Mouse (Mus musculus) left cerebral cortex, postnatal 4 days (tissue): Measurements from ENCODE around the gene Unc93b1. TPM values are rescaled to one million over a fixed set of nuclear protein-coding genes. Genes with fewer than 3 reads are reported as not detected.
A peak's percentile ranks its signal among the peaks of the same experiment; 100 is the strongest.
"Not testable (repeated sequence)": the region's sequence is repeated elsewhere in the genome, so short reads cannot be mapped to it uniquely, and the experiment has no call there.

Experiments used
- DNase-seq: peaks from one replicate; pipeline ENCODE4 v3.0.0-alpha.2; 2022
- intact Hi-C: fragments of 180-260 bp; cut with DNase I; formaldehyde crosslinking; loops from one replicate; pipeline ENCODE4 v1.15.1; 2025
- total RNA-seq, 2 experiments: library from RNA; stranded (reverse); gene quantifications; 2 replicates each; pipeline ENCODE4 v1.2.3; 2021

Gene Unc93b1
- total RNA-seq, 2 experiments from 2014 or later = 6.4 to 8.9 TPM

DNA sequence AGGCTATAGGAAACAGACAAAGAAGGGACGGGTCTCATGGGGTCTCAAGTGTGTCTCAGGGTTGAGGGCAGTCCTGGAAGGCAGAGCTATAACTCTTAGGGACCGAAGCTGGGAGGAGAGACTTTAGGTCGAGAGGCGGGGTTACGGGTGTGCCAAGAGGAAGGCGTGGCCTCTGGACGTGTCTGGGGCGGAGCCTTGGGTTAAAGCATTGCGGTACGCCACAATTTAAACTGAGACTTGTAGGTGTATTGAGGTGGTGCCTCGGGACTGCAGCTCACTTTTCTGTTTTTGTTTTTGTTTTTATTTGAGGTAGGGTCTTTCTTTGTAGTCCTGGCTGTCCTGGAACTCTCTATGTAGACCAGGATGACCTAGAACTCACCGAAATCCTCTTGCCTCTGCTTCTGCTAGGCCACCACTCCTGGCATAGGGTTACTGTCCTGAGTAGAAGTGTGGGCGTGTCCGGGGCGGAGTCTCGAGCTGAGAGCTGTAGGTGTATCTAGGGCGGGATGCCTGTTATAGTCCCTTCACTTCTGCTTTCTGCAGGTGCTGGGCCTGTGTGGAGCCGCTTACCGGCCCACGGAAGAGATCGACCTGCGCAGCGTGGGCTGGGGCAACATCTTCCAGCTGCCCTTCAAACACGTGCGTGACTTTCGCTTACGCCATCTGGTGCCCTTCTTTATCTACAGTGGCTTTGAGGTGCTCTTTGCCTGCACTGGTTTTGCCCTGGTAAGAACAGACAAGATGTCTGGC is 8.2 kb downstream of the Unc93b1 start:
- intact Hi-C loops = no loop called here
- no peak for DNase-seq

DNA sequence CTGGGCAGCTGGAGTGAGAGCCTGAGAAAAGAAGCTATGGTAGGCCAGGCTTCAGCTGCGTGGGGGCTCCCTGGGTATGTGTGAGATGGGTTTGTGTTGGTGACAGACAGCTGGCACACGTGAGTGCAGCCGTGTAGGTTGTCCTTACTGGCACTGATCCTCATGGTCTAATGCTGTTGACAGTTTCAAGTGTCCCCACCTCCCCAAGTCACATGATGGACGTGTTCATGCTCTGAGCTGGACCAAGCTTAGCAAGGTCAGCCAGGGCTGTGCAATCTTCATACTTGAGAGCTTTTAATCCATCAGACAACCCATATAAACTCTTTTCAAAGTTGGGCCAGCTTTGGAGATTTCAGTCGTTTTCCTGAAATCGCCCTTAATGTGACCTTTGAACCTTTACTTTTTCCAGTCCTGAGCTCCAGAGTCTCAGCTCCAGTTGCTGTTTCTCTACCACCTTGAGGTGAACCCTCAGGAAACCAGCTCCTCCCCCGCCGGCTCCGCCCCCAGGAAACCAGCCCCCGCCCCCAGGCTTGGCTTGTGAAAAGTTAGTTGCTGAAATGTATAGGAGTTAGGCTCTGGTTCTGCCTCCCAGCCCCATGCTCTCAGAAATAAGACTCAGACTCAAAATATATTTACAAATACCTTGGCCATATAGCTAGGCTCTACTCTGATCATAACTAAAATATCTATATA is 11.0 kb downstream of the Unc93b1 start:
- DNase-seq = no peak
- intact Hi-C loops = no loop called here

DNA sequence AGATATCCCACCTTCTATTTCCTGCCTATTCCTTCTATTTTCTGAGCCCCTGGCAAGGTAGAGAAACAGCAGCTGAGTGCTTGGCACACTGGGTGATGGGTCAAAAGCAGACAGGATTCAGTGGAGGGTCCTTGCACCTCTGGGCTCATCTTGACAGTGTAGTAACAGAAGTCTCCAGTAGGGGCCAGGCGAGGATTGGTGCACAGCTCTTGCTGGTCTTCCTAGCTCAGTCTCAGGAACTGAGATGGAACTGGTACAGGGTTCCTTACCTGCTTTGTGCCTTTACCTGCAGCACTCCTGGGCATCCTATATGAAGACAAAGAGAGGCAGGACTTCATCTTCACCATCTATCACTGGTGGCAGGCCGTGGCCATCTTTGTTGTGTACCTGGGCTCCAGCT is 11.7 kb downstream of the Unc93b1 start:
- intact Hi-C loops = no loop called here

DNA sequence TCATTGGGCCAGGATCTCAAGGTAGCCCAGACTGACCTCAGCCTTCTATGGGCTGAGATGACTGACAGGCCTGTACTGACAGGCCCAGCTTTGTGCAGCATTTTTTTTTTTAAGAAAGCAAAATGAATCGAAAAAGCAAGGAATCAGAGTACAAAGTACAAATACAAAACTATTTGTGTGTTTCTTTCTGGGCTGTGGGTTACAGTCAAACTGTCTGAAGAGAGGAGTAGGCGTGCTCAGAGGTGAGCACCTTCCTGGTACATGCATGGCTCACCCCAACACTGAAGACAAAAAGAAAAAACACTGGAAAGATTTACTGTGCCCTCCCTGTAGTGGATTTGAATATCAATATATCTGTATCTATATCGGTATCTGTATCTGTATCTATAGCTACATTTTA is 12.8 kb downstream of the Unc93b1 start:
- intact Hi-C loops = no loop called here
- no peak for DNase-seq

More for the DNA sequence above, 11.7 kb downstream of the Unc93b1 start:
- peak; percentile 71 for DNase-seq

DNA sequence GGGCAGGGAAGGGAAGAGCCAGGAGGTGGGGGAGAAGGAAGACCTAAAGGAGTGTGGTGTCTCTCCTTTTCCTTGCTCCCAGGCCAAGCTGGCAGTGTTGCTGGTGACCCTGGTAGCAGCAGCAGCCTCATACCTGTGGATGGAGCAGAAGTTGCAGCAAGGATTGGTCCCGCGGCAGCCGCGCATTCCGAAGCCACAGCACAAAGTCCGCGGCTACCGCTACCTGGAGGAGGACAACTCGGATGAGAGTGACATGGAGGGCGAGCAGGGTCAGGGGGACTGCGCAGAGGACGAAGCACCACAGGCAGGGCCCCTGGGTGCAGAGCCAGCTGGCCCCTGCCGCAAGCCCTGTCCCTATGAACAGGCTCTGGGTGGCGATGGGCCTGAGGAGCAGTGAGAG is 13.6 kb downstream of the Unc93b1 start:
- no peak for DNase-seq
- intact Hi-C loops = no loop called here

DNA sequence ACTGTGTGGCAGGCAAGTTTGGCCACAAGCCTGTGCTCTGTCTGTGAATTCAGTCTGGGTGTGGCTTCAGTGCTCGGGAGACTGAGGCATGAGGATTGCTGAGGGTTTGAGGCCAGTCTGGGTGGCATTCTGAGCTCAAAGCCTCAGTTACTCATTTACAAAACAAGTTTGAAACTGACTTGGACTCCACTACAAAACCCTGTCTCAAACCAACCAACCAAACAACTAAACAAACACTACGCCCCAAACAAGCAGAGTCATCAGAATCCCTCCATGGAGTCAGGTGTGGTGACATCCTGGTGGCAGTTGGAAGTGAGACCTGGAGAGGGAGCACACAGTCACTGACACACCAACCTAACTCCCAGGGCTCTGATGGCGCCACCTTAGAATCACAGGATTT is 15.3 kb downstream of the Unc93b1 start:
- no peak for DNase-seq
- intact Hi-C loops = loop anchor here (10.0 kb wide), 1 partner anchor 134 kb away; the partner anchor contains the start of gene Cabp2

DNA sequence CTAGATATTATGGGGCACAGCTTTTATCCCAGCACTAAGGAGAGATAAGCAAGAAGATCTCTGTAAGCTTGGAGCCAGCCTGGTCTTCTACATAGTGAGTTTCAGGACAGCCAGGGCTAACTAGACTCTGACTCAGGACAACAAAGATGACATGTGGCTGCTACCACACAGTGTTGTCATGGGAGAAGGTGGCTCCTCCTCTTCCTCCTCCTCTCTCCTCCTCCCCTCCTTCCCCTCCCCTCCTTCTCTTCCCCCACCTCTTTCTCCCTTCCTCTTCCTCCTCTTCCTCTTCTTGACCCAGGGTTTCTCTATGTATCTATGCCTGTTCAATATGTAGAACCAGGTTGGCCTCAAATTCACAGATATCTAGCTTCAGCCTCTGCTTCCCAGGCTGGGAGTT is 16.5 kb downstream of the Unc93b1 start:
- intact Hi-C loops = loop anchor here (10.0 kb wide), 1 partner anchor 133 kb away; the partner anchor contains the start of gene Cabp2
- no peak for DNase-seq

DNA sequence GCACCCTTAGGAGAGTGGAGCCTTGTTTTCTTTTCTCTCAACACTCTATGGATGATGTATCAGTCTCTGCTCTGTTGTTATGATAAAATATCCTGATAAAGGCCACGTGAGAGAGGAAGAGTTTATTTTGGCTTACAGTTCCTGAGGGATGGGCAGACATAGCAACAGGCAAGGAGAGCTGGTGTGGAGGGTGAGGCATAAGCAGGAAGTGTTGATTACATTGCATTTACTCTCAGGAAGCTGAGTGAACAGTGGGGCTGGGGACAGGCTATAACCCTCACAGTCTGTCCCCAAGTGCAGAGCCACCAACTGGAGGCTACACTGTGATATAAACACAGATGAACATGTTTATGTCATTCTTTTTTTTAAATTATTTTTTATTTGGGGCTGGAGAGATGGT is 17.1 kb downstream of the Unc93b1 start:
- no peak for DNase-seq
- intact Hi-C loops = loop anchor here (10.0 kb wide), 1 partner anchor 133 kb away; the partner anchor contains the start of gene Cabp2

DNA sequence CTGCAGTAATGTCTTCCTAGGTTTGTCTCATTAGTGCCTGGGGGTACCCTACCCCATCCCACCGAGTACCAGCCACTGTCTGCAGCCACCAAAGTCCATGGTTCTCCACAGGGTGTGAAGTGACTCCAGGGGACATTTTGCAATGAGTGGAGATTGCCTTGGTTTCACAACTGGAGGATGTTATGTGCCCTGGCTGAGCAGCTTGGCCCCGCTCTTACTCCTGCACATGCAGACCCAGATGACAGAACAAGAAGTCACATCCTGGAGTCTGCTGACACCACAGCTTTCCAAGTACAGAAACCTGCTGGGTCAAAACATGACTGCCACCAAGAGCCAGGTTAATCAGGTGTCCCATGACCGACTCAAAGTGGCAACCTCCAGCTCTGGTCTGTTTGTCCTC is 20.0 kb downstream of the Unc93b1 start:
- no peak for DNase-seq
- intact Hi-C loops = loop anchor here (10.0 kb wide), 1 partner anchor 130 kb away; the partner anchor contains the start of gene Cabp2

DNA sequence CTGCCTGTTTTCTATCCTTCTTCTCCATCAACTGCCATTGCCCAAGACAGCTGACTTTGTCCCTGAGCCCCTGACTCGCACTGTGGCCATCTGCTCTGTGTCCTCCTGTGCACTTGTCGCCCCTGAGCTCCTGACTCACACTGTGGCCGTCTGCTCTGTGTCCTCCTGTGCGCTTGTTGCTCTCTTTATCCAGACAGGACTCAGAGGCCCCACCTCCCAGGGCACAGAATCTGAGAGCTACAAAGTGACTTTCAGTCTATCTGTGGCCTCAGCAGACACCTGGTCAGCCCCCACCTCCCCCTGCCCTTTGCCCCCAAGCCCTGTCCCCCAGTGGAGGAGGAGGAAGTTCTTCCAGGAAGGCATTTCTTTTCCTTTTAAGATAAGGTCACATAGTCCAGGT is 20.8 kb downstream of the Unc93b1 start:
- intact Hi-C loops = loop anchor here (10.0 kb wide), 1 partner anchor 129 kb away; the partner anchor contains the start of gene Cabp2

DNA sequence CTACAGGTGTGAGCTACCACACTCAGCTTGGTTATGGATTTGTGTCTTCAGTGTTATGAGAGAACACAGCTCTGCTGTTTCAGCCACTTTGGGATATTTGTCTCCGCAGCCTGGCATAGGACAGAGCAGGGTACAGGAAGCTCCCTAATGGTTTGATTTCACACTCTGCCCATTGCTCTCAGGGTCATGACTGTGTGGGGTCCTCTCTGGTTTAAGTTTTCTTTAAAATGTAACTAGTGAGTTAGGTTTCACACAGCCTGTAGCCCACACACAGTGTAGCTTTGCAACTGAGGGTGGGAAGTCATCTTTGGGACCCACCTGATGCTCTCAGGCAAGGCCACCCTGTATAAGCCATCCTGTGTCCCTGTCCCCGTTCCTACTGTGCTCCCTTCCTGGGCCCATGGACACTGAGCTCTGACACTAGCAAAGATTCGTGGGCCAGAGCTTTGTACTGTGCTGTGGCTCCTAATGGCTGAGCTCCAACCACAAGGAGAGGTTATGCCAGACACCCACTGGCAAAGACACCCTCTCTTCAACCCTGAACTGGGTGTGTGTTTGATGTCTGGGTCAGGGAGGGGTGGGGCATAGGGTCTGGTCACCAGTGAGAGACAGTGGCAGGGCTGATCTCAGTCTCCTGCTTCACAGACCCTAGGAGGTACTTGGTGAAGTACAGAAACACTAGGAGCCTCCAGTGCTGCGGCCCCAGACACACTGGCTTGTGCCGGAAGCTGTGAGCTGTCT is 22.5 kb downstream of the Unc93b1 start:
- DNase-seq = not testable (repeated sequence)
- intact Hi-C loops = loop anchor here (10.0 kb wide), 1 partner anchor 127 kb away; the partner anchor contains the start of gene Cabp2

More for the DNA sequence above, 20.8 kb downstream of the Unc93b1 start:
- DNase-seq = no peak

DNA sequence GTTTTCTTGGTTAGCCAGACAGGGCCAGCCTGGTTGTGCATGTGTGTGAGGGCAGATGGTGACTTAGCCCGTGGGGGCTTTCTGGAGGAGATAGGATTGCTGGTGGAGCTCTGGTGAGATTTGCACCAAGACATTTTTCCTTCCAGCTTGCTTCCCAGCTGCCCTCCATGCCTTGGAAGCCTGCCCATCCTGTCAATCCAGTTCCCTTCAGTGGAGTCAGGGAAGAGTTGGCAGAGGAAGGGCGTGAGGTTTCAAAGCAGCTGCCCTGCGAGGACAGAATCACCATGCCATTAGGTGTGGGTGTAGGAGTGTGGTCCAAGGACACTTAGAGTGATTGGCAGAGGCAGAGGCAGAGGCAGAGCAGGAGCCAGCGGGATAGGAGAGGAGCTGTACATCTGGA is 23.5 kb downstream of the Unc93b1 start, which contains the start of gene Aldh3b3:
Aldh3b3 (plus strand) TSS at position 176 of the 400 bp plus-strand sequence.
- intact Hi-C loops = loop anchor here (10.0 kb wide), 1 partner anchor 126 kb away; the partner anchor contains the start of gene Cabp2
- DNase-seq = peak; percentile 73

DNA sequence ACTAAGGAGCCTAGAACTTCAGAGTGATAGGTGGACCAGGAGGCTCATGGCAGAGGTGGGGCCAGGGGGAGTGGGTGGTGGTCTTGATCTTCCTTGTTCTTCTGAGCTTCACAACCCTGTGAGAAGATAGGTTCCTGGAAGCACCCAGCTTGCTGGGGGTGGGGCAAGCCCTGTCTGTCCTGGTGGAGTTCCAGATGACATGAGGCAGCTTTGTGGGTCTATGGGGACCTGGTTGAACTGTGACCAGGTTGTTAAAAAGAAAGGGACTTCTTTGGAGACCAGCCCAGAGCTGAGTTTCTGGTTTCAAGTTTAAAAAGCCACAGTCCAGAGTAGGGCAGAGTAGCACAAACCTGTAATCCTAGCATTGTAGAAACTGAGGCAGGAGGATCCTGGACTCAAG is 24.0 kb downstream of the Unc93b1 start:
- DNase-seq = no peak
- intact Hi-C loops = loop anchor here (10.0 kb wide), 1 partner anchor 126 kb away; the partner anchor contains the start of gene Cabp2

DNA sequence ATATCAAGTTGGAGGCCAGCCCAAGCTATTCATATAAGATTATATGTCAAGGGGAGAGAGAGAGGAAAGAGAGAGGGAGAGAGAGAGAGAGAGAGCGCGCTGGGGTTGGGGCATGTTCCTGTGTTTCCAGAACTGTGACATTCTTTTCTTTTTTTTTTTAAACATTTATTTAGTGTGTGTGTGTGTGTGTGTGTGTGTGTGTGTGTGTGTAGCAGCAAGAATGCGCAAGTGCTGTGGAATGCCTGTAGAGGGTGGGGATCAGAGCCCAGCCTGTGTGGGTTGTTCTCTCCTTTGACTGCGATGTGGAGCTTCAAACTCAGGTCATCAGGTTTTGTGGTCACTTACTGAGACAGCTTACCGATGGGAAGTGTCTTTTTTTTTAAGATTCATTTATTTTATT is 25.2 kb downstream of the Unc93b1 start:
- intact Hi-C loops = no loop called here

DNA sequence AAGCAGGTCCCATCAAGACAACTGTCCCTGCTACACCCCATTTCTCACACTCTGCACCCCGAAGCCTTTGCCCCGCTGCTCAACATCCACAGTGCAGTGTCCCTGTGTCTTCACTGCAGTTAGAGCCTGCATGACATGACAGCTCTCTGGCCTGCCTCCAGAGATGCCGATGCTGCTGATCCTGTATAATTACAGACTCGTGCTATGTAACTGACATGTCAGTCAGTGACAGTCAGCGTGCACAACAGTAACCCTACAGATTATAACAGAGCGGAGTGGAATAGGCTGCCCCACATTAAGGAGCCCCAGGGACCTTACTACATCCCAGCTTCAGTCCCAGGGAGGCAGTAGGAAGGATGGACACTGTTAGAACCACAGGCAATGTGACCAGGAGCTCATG is 26.8 kb downstream of the Unc93b1 start:
- intact Hi-C loops, DNase-seq: not testable (repeated sequence)

More for the DNA sequence above, 25.2 kb downstream of the Unc93b1 start:
- no peak for DNase-seq

DNA sequence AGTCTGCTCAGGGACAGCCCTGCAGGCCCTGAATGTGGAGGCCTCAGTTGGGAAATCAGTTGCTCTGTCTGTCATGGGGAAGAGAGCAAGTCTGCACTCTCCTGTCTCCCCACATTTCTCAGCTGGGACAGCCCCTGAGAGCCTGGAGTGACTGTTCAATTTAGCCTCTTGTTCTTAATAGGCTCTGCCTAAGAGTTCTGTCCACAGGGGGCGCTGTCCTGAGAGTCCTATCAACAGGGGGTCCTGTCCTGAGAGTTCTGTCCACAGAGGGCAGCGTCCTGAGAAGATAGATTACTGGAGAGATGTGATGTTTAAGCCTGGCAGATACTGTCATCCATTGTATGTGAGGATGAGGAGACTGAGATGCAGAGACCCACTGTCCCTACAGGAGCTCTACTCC is 27.5 kb downstream of the Unc93b1 start:
- DNase-seq = no peak

DNA sequence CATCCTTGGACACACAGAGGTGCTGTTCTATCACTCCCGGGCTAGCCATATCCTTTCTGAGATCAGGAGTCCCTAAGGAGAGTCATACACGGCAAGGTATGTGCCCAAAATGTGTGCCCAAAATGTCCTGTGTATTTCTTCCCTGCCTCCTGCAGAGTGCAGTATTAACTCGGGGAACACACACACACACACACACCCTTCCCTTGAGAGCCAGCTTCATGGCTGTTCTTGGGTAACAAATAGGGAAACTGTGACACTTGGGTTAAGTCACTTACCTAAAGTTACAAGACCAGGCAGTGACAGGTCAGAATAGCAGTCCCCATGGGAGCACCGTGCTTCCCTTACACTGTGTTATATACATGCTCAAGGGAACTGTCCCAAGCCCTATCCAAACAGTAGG is 29.0 kb downstream of the Unc93b1 start:
- no peak for DNase-seq
- intact Hi-C loops = no loop called here

More for the DNA sequence above, 27.5 kb downstream of the Unc93b1 start:
- intact Hi-C loops = no loop called here

DNA sequence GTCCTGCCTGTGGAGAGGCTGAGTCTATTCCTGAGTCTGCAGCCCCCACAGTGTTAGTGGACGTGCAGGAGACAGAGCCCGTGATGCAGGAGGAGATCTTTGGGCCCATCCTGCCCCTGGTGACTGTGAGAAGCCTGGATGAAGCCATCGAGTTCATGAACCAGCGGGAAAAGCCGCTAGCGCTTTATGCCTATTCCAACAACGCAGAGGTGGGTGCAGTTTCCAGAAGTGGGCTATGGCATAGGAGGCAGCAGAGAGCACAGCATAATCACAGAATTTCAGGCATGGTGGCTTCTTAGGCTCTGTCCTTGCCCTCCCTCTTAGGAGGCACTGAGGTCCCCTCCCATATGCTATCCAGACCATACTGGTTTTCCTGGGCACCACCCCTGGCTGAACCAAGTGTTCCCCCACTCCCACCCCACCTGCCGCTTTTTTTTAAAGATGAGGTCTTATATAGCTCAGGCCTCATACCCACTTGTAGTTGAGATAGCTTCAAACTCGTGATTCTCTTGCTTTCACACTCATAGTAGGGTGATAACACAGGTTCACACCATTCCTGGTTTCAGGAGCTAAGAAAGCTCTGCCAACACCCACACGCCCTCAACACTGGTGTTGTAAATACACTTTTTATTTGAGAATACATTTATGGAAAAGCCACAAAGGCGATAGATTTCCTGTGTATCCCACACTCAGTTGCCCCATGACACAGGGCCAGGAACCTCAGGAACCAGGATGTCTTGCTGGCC is 31.5 kb downstream of the Unc93b1 start:
- no peak for DNase-seq

DNA sequence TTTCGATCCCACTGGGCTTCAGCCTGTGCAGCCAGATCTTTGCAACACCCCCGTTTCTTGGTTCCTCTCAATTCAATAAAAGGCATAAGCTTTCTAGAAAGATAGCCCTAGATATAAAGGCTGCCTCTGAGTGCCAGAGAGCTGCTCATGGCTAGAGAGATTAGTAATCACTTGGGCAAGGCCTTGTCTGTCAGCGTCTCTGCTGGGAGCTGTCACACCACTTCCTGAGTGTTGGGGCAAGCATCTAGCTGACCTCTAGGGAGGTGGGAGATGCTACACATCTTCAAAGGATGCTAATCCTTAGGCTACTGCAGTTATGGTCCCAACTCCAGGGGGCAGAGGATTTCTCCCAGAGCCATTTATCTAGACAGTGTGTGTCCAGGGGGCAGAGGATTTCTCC is 32.3 kb downstream of the Unc93b1 start:
- DNase-seq = no peak
- intact Hi-C loops = no loop called here

More for the DNA sequence above, 31.5 kb downstream of the Unc93b1 start:
- intact Hi-C loops = no loop called here

DNA sequence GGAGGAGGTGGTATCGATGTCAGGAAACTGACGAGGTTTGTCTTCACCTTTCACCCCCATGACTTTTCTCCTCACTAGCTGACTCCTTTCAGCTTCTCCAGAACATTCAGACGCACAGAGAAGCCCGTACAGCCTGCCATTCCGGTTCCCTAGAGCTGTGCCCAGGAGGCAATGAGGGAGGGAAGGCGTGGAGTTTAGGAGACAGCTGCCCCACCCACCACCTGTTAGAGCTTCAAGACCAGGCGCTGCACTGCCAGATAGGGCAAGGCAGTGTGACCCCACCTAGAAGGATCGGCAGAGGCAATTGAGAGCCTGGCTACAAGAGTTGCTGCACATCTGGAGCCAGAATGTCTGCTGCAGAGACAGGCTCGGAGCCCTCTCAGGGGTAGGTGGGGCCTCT is 37.2 kb downstream of the Unc93b1 start, which contains the start of gene Aldh3b2:
Aldh3b2 (plus strand) TSS at position 100 of the 400 bp plus-strand sequence.
- DNase-seq = no peak
- intact Hi-C loops = no loop called here
